Mouse (Mus musculus): Measurements from ENCODE around the gene Gm47841.
A peak's percentile ranks its signal among the peaks of the same experiment; 100 is the strongest.

Gm47841 gene

DNA sequence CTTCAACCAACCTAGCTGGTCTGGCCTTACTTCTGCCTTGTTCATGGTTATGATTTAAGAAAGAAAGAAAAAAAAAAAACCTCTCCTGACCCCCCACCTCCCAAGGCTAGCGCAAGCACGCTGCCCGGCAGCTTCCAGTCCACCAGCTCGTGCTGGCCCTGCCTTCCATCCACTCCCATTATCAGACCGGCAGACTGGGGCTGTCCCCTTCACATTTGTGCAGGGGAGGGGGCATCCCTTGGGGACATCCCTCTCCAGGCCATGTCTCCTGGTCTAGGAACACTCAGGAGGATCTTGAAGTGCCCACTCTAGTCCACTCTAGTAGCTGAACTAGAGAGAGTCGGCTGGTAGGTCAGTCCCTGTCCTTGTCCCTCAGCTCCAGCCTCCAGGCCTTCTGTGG lies 2.7 kb downstream of the Gm47841 start:
- no peak for DNase-seq (ENCODE audit: low read depth, low spot score)

DNA sequence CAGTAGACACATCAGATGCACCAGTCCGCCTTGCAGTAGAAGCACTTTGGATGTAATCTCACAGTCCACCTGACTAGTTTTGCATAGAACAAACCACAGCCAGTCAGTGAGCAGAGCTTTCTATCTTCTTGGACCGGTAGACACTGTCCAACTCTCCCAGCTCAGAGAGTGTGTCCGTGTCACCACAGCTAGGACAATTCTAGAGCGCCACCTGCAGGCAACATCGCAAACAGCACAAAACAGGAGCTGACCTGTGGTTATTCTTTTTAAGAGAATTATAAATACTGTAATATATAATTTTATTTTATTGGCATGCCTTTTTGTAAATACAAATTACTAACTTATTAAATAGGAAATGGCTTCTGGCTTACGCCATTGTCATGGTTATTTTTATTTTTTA lies 4.6 kb downstream of the Gm47841 start:
- DNase-seq (ENCODE audit: low read depth, low spot score) = peak; percentile 75

DNA sequence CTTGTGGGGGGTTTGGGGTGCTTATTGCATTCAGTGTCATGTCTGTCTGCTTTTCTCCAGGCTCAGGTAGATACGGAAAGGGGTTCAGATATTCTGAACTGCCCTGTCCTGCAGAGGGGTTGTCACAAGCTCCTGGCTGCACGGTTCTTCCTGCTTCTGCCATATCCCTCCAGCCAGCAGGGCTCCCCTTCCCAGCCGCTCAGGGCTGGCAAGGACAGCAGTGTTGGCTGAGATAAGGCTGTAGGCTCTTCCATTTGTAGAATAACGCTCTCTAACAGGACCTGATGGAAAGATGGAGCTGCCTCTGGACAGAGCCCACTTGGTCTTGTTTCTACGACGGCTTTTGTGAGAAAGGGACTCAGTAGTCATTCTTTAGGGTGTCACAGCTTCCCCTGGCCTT lies 5.2 kb downstream of the Gm47841 start:
- DNase-seq (ENCODE audit: low read depth, low spot score) = no peak

DNA sequence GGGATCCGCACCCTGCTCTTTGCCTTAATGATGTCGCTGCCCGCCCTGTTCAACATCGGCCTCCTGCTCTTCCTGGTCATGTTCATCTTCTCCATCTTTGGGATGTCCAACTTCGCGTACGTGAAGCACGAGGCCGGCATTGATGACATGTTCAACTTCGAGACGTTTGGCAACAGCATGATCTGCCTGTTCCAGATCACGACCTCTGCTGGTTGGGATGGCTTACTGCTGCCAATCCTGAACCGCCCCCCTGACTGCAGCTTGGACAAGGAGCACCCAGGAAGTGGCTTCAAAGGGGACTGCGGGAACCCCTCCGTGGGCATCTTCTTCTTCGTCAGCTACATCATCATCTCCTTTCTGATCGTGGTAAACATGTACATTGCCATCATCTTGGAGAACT lies 7.5 kb downstream of the Gm47841 start:
- DNase-seq (ENCODE audit: low read depth, low spot score) = peak; percentile 77

DNA sequence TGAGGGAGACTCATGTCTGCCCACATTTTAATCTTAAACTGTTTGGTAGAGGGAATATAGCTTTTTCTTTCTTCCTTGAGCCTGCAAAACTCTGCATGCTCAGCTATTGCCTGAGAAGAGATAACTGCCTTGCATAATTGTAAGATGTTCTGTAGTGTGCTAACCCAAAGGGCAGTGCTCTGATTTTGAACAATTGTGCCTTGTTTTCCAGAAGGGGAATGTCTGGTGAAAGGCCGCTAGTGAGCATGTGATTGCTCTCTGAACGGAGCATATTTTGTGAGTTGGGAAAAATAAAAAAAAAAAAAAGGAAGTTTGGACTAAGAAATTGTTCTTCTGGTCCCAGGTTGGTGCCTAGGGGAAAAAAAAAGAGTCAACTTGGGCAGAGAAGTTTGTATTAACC lies 18.2 kb downstream of the Gm47841 start:
- no peak for DNase-seq (ENCODE audit: low read depth, low spot score)

DNA sequence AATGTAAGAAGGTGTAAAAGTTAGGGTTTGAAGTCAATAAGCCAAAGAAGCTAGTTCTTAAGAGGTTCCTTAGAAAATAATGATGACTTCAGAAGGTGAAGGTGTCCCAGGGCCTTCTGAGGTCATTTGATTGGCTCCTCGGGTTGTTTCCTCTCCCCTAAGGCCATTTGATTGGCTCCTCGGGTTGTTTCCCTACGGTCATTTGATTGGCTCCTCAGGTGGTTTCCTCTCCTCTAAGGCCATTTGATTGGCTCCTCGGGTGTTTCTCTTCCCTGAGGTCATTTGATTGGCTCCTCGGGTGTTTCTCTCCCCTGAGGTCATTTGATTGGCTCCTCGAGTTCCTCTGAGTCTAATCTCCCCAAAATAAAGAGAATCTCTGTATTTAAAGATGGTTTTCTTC lies 35.8 kb downstream of the Gm47841 start:
- peak; percentile 92 for DNase-seq (ENCODE audit: low read depth, low spot score)

DNA sequence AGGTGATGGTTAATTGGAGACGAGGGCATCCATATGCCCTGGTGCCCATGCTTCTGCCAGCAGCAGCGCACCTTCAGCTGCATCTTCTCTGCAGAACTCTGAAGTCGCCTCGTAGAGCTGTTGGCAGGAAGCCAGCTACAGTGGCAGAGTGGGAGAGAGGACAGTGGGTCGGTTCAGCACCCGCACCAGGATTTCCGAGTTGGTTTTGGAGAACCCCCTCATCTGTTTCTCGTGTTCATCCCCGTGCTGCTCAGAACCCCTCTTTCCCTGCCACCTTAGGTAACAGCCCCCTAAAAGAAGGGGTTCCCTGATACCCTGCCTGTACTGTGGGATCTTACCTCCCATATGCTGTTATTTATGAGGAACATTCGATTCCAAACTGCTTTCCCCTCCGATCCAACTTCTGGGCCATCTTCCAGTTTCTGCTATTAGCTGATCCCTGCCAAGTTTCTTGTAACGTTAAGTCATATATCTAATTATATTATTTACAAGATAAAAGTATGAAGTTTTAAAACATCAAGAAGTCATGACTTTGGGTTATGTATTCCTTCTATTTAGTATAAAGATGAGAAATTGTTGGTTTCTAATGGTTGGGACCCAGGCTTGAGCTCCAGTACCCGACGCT lies 38.7 kb downstream of the Gm47841 start:
- DNase-seq (ENCODE audit: low read depth, low spot score) = no peak

- no peak for DNase-seq (ENCODE audit: low read depth, low spot score)
Observed at GRCm38 (mm10) chr15:101007236-101007635, 40.0 kb downstream of the Gm47841 start.

GRCm38 (mm10) chr15:101006251-101007040 lies 40.8 kb downstream of the Gm47841 start:
- peak; percentile 59 for DNase-seq (ENCODE audit: low read depth, low spot score)

- no peak for DNase-seq (ENCODE audit: low read depth, low spot score)
Observed at GRCm38 (mm10) chr15:101005717-101006116, 41.5 kb downstream of the Gm47841 start.

DNA sequence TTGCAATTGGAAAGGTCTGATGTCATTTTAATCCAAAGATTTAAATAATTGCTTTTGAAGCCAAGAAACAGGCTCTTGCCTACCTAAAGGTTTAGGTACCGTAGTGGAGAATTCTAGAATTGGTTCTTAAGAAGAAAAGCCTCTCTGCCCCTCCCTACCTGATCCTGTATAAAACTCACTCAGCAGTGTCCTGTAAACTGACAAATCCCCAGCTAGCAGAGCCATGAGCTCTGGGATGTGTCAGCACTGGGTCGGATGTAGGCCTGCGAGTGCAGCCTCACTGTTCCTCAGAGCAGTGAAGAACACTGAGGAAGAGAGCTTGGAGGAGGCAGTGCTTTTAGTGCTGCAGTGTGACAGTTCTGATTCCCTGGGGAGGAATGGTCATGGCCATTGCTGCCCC lies 42.7 kb downstream of the Gm47841 start:
- no peak for DNase-seq (ENCODE audit: low read depth, low spot score)

GRCm38 (mm10) chr15:101002466-101002865 lies 44.7 kb downstream of the Gm47841 start:
- no peak for DNase-seq (ENCODE audit: low read depth, low spot score)

GRCm38 (mm10) chr15:101001685-101002084 lies 45.5 kb downstream of the Gm47841 start:
- no peak for DNase-seq (ENCODE audit: low read depth, low spot score)

GRCm38 (mm10) chr15:100997090-100997489 lies 50.1 kb downstream of the Gm47841 start:
- peak; percentile 55 for DNase-seq (ENCODE audit: low read depth, low spot score)

Data from R1 (cell line).